9 mouse cellular contexts compared by ENCODE assay signal in genomic region chr4:134401856-134402570, GRCm38 (mm10). TPM values are rescaled to one million over a fixed set of nuclear protein-coding genes. Genes with fewer than 3 reads are reported as not detected.
DNase-seq lines count a peak whose midpoint lies in the region; ATAC-seq lines count a peak whose summit lies in the region.
"Had no signal": no experiment of that assay in that cellular context is flagged by ENCODE, and none has a peak within 500 bp of the region (broad histone marks: within the 10 kb centered on the region; RNA-seq: fewer than 3 reads in every experiment).

No protein-coding gene starts in this region.

- DNase-seq in adrenal gland, postnatal 14 days: peak; percentile 44
- no peak for DNase-seq in adrenal gland, postnatal 4 days (ENCODE audit: low spot score in 2 of 2)
- DNase-seq in thymus, postnatal 14 days: peak; percentile 9
- DNase-seq in thymus, adult 18-20 months: no peak
- no peak for DNase-seq in Muller cell, postnatal 12 days (ENCODE audit: inconsistent ontology term)
- DNase-seq in adrenal gland, adult 18-20 months (ENCODE audit: low spot score in 2 of 2): no peak

- H3K4me1 ChIP-seq in limb, embryonic 15.5 days: peaks cover 40% of the 10 kb centered on the region
- H3K4me1 ChIP-seq in stomach, embryonic 16.5 days (ENCODE audit: control insufficient read depth, insufficient read depth, low read length): peaks cover 29% of the 10 kb centered on the region

- ATAC-seq in limb, embryonic 15.5 days (ENCODE audit: insufficient number of reproducible peaks, low FRiP score, low TSS enrichment, low read depth): peak; percentile 47; the same call in 1 of the 2 replicates
- 0 out of 2 replicates have a peak, but pooled peaks have one; percentile 18 for ATAC-seq in stomach, embryonic 16.5 days (ENCODE audit: insufficient read depth, low FRiP score)

- peaks cover 24% of the 10 kb centered on the region for H3K36me3 ChIP-seq in limb, embryonic 15.5 days
- peaks cover 4% of the 10 kb centered on the region; the same call in 1 of the 2 replicates for H3K36me3 ChIP-seq in stomach, embryonic 16.5 days (ENCODE audit: control insufficient read depth, insufficient read depth, low read length)

- no peak overlapping the region for H3K4me3 ChIP-seq in limb, embryonic 15.5 days
- no peak overlapping the region; the same call in 1 of the 2 replicates for H3K4me3 ChIP-seq in stomach, embryonic 16.5 days (replicated peaks; ENCODE audit: low read length)

- no peaks in the 10 kb centered on the region for H3K27me3 ChIP-seq in limb, embryonic 15.5 days
- no peaks in the 10 kb centered on the region for H3K27me3 ChIP-seq in stomach, embryonic 16.5 days (ENCODE audit: control insufficient read depth, insufficient read depth, low read length)

- peak overlapping the region; percentile 74 for H3K4me2 ChIP-seq in limb, embryonic 15.5 days
- H3K4me2 ChIP-seq in stomach, embryonic 16.5 days (ENCODE audit: low read depth, low read length): peak overlapping the region; percentile 82

- no peaks in the 10 kb centered on the region for H3K9me3 ChIP-seq in limb, embryonic 15.5 days
- H3K9me3 ChIP-seq in stomach, embryonic 16.5 days (replicated peaks; ENCODE audit: control insufficient read depth, low read length): no peaks in the 10 kb centered on the region

- WGBS in limb, embryonic 15.5 days: 56% methylated on average over 16 of the region's 16 CpGs
- 50% methylated on average over 16 of the region's 16 CpGs for WGBS in stomach, embryonic 16.5 days

- H3K27ac ChIP-seq in limb, embryonic 15.5 days: no peak overlapping the region
- peak overlapping the region; percentile 53 for H3K27ac ChIP-seq in stomach, embryonic 16.5 days (ENCODE audit: low read length)

- H3K9ac ChIP-seq in limb, embryonic 15.5 days: no peak overlapping the region
- H3K9ac ChIP-seq in stomach, embryonic 16.5 days (ENCODE audit: low read length): peak overlapping the region; percentile 33; the same call in 1 of the 2 replicates

RNA-seq across cellular contexts. Expression of gene Pafah2, which starts 5.9 kb away (rescaled TPM):
- 15.9 and 21.2 TPM in 2 replicates for total RNA-seq in adrenal gland, postnatal 14 days (2021)
- total RNA-seq in adrenal gland, postnatal 4 days (2021): 10 to 100 TPM; 13.9 to 14.9 TPM
- 20.7 and 20.8 TPM in 2 replicates for polyA plus RNA-seq in limb, embryonic 15.5 days (2015; fragmentation: Nextera tagmentation; extraction: Ambion mirVana)
- polyA plus RNA-seq in stomach, embryonic 16.5 days (2015; fragmentation: Nextera tagmentation; extraction: Ambion mirVana): 24.7 and 24.8 TPM in 2 replicates
- 10 to 100 TPM; 15.2 to 17.8 TPM for total RNA-seq in adrenal gland, adult 18-20 months (2021)
- polyA plus RNA-seq: erythroblast, embryonic 14.5 days had no signal

RNA-seq across cellular contexts. Expression of gene Extl1, which starts 18.4 kb away (rescaled TPM):
- 0.96 and 1.7 TPM in 2 replicates for total RNA-seq in adrenal gland, postnatal 14 days (2021)
- total RNA-seq in adrenal gland, postnatal 4 days (2021): 1 to 10 TPM; 1.4 to 1.5 TPM
- polyA plus RNA-seq in limb, embryonic 15.5 days (2015; fragmentation: Nextera tagmentation; extraction: Ambion mirVana): 6.4 and 7.8 TPM in 2 replicates
- polyA plus RNA-seq in stomach, embryonic 16.5 days (2015; fragmentation: Nextera tagmentation; extraction: Ambion mirVana): 1.7 and 2.1 TPM in 2 replicates
- total RNA-seq in adrenal gland, adult 18-20 months (2021): 1 to 10 TPM; 3.3 to 4.2 TPM
- polyA plus RNA-seq: erythroblast, embryonic 14.5 days had no signal

RNA-seq across cellular contexts. Expression of gene Slc30a2, which starts 59.0 kb away (rescaled TPM):
- 13.4 and 18.8 TPM in 2 replicates for total RNA-seq in adrenal gland, postnatal 14 days (2021)
- 10 to 100 TPM; 33.4 to 35.2 TPM for total RNA-seq in adrenal gland, postnatal 4 days (2021)
- 1.3 and 2.6 TPM in 2 replicates for polyA plus RNA-seq in limb, embryonic 15.5 days (2015; fragmentation: Nextera tagmentation; extraction: Ambion mirVana)
- polyA plus RNA-seq in stomach, embryonic 16.5 days (2015; fragmentation: Nextera tagmentation; extraction: Ambion mirVana): 0.91 and 1.1 TPM in 2 replicates
- total RNA-seq in adrenal gland, adult 18-20 months (2021): 10 to 100 TPM; 28.9 to 47.4 TPM
- polyA plus RNA-seq: erythroblast, embryonic 14.5 days had no signal

Comparison
In these comparisons a context has a peak if more than half of its experiments do, and no peak if none do; other contexts are left out.
1. DNase-seq: peak in adrenal gland, postnatal 14 days (single experiment) and thymus, postnatal 14 days (single experiment); none in adrenal gland, postnatal 4 days (0 of 2), thymus, adult 18-20 months (0 of 2), Muller cell, postnatal 12 days (single experiment) and adrenal gland, adult 18-20 months (0 of 2).